Mouse (Mus musculus): Measurements from ENCODE around the gene Tsks.

The Tsks gene

GRCm38 (mm10) chr7:44942904-44943303 is at the start of gene Tsks:
Gene Tsks, plus strand, starts transcription at chr7:44943204.
- DNase-seq: no peak

GRCm38 (mm10) chr7:44894175-44894574 is 48.8 kb upstream of the Tsks start:
- DNase-seq: no peak

DNA sequence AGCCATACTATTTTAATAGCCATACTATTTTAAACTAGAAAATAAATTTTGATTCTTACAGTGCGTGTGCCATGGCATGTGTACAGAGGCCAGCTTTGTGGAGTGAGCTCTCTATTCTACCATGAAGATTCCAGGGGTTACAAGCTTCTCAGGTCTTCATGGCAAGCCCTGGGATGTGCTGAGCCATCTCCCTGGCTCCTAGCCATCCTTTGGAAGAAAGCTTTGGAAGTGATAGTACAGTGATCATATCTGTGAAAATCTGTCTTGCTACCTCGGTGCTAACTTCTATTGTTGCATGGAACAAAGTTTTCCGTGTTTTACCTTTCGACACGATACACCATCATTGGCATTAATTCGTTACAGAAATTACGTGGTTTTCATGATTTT is 47.8 kb upstream of the Tsks start:
- no peak for DNase-seq

DNA sequence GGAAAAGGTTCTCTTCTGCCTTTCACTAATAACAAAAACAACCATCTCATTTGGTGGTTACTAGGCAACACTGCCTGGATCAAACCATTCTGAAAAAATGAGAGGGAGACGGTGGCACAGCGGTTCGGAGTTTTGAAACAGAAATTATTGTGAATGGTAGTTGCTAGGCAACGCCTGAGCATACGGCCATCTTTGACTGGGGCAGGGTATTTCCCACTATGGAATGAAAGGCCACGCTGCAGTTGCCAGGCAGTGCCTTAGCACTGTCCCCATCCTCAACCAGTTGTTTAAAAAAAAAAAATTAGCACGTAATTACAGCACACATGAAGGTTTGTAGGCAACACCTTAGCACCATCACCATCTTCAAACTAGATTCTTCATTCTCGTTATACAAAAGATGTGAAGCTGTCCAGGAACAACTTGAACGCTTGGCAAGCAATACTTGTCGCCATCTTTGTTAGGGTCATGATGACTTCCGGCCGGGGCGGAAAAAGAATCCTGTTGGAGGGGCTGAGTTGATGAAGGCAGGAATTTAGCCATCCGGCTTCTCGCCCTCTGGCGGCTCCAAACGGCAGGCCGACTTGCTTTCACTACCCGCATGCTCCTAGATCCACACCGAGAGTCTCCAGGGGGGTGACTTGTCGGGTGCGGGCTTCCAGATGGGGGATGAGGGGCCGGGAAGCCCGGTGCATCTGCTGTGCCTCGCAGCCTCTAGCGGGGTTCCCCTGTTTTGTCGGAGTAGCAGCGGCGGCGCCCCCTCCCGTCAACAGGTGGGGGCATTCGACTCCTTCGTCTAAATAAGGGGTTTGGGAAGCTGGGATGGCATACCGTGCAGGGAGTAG is 47.2 kb upstream of the Tsks start, which contains the start of gene Fuz:
Gene Fuz (plus strand): TSS at position 487 of the 842 bp plus-strand sequence.
- peak; percentile 92 for DNase-seq

- no peak for DNase-seq
Observed at GRCm38 (mm10) chr7:44896499-44896898, 46.5 kb upstream of the Tsks start.

- DNase-seq: peak; percentile 72
Observed at GRCm38 (mm10) chr7:44898607-44899006, 44.4 kb upstream of the Tsks start.

GRCm38 (mm10) chr7:44900632-44901031 is 42.4 kb upstream of the Tsks start:
- no peak for DNase-seq

DNA sequence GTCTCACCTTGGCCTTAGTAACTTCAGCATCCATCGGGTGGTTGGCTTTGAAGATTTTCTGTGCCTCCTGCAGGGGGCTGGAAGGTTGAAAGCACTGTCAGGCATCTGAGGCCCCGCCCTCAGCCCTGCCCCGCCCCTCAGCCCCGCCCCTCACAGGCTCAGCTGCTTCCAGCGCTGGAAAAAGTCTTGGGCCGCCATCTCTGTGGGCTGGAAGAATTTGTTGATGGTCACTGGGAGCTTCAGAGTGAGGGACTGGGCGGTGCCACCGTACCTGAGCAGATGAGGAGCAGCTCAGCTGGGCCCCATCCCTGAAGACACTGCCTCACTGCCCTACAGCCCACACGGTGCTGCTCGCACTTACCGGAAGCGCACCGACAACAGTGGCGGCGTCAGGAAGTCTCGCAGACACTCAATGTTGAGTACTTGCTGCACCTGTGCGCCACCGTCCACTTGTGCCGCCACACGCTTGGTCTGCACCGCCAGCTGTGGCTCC is 41.7 kb upstream of the Tsks start:
- no peak for DNase-seq

- no peak for DNase-seq
Observed at GRCm38 (mm10) chr7:44905430-44905829, 37.6 kb upstream of the Tsks start.

GRCm38 (mm10) chr7:44908706-44909476 is 34.1 kb upstream of the Tsks start:
- DNase-seq: no peak

- DNase-seq: no peak
Observed at GRCm38 (mm10) chr7:44914396-44914795, 28.6 kb upstream of the Tsks start.

DNA sequence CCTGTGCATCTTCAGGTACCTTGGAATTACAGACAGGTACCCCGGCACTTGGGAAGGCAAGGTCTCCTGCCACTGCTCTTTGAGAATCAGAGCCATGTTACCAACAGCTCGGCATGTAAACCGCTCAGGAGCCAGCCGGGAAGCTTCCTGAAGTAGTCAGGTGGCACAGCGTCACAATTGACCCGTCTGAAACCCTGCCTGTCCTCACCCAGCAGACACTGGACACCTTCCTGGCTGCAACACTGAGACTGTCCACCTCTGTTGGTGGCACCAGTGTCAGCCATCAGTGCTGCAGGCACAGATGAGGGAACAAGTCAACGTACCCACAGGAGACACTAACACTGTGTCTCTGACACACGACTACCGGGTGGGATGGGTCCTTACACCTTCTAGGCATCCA is 27.7 kb upstream of the Tsks start:
- no peak for DNase-seq

DNA sequence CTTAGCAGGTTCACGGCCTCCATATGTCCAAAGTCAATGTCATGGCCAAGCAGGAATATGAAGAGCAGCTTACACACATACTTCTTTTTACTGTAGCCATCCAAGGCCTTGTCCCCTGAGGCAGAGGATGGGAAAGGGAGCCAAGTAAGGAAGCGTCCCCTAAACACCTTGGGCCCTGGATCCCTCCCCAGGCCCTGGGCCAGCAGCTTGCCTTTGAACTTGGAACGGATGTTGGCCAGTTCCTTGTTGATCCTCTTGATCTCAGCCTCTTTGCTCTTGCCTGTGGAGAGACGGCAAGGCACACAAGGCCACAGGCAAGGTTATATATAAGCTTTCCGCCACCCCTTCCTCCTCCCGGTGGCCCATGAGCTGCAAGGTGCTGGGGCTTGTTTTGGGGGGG is 26.8 kb upstream of the Tsks start:
- DNase-seq: no peak

- DNase-seq: no peak
Observed at GRCm38 (mm10) chr7:44916881-44917280, 26.1 kb upstream of the Tsks start.

GRCm38 (mm10) chr7:44918219-44918618 is 24.8 kb upstream of the Tsks start:
- DNase-seq: no peak

DNA sequence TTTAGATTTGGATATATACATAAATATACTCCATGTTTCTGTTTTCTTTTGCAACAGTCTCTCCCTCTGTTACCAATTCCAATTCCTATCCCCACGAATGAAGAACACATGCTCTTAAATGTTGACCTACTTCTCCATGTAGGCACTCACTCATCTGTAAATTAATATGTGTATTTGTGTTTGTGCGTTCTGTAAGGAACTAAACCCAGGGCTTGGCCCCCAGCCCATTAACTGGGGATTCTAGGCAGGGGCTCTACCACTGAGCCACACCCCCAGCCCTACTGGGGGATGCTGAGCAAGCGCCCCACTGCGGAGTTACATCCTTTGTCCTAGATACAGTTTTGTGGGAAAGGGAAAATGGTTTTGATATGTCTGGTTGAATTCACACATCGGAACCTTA is 23.9 kb upstream of the Tsks start:
- no peak for DNase-seq

- DNase-seq: no peak
Observed at GRCm38 (mm10) chr7:44922530-44922929, 20.5 kb upstream of the Tsks start.

- peak; percentile 56 for DNase-seq
Observed at GRCm38 (mm10) chr7:44925468-44925867, 17.5 kb upstream of the Tsks start.

- DNase-seq: no peak
Observed at GRCm38 (mm10) chr7:44928570-44928969, 14.4 kb upstream of the Tsks start.

DNA sequence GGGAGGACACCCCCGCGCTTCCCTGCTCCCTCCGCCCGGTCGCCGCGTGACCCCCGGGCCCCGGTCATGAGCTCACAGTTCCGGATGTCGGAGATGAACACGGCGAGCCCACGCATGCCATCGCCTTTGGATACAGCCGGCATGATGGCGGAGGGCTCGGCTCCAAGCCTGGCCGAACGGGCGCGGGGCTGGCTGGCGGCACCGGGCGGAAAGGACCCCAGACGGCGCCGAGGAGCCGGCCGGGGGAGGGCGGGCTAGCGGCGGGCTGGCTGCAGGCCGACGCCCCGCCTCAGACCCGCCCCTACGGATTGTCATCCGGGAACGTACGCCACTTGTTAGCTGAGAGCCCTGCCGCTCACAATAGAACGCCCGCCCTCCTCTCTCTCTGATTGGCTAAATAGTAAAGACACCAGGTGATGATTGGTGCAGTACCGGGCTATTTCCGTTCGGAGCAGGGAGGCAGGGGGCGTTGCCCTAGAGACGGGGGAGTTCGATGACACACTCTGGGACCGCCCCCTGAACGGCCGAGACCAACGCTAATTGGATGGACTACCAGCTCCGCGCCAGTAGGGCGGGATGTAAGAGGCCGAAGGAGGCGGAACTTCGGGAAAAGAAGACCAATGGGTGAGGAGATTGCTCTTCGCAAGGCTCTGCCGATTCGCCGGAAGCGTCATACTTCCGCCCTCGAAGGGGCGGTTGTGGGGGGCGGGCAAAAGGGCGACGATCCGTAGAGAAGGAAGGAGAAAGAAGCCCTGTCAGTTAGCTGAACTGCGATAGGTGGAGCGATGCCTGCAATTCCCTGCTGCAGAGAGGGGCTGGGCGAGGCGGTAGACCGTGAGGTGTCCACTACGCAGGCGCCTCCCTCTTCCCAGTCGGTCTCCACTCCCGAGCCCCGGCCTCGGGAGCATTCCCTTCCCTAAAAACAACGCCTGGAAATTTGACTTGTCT is 13.5 kb upstream of the Tsks start, which contains the start of gene Ap2a1:
Gene Ap2a1 (minus strand): TSS at position 293 of the 948 bp plus-strand sequence.
- peak; percentile 100 for DNase-seq

DNA sequence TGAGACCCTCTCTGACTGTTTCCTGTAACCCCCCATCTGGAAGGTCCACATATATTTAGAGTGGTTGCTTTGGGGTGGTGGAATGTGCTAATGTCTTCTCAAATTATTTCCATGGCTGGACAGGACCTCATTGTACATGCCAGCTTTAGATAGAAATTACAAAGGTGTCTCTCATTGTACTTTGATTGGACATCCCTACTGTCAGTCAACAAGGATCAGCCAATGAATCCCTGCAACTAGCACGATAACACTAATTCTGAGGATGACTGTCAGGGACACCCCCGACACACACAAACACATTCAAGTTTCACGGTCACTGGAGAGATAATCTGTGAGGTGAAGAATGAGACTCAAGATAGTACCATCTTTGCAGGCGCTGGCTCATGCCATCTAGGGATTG is 4.3 kb upstream of the Tsks start:
- DNase-seq: no peak

DNA sequence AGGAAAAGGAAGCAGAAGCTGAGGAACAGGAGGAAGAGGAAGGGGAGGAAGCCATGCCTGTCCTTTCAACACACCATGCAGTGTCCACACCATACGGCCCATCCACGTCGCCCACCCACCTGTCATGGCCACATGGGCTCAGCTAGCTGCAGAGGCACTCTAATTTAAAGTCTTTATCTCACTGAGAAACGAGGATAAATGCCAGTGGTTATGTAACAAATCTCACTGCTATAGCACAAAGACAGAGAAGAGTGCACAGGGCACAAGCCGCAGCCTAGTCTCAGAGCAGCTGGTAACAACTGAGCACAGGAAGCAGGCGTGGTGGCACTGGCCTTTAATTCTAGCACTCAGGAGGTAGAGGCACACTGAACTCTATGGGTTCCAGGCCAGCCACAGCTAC is 6.9 kb downstream of the Tsks start:
- no peak for DNase-seq

GRCm38 (mm10) chr7:44951960-44952359 is 9.0 kb downstream of the Tsks start:
- DNase-seq: peak; percentile 83
